Mouse (Mus musculus): ENCODE data around the gene Deaf1. TPM values are rescaled to one million over a fixed set of nuclear protein-coding genes. Genes with fewer than 3 reads are reported as not detected.

Deaf1 gene
- total and polyA plus RNA-seq, 2 experiments from 2014 or later, result 21.2 to 26.4 TPM

DNA sequence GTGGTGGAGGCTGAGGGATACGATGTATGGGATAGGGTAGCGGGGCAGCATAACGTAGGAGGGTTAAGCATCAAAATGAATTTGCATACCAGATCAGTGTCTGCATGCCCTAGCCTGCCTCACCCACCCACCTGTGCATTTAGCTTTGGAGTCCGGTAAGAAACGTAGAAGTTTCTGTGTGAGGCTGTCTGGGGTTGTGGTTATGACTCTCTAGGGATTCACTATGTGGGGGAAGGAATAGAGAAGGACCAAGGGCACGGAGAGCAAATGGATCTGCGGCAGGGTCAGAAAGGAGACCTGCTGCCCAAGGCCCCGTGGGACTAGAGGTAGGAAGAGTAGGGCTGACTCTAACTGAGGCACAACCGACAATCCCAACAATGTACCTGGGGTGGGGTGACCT, 52.1 kb downstream of the Deaf1 start:
- no peak overlapping the region for H3K9ac ChIP-seq (replicated peaks; ENCODE audit: low read depth, low read length)
- peaks cover 18% of the 10 kb centered on the region; the same call in 1 of the 2 replicates for H3K27me3 ChIP-seq (ENCODE audit: control insufficient read depth, insufficient read depth, low read length)
- H3K36me3 ChIP-seq (replicated peaks; ENCODE audit: control insufficient read depth, insufficient read depth, low read length), result no peaks in the 10 kb centered on the region
- ATAC-seq (ENCODE audit: insufficient read depth, low read depth), result no peak
- H3K4me3 ChIP-seq (ENCODE audit: low read depth, low read length), result no peak overlapping the region
- no peak for DNase-seq (ENCODE audit: low spot score)
- no peak overlapping the region for H3K27ac ChIP-seq (ENCODE audit: low read depth)
- H3K4me1 ChIP-seq (ENCODE audit: control insufficient read depth, insufficient read depth), result no peaks in the 10 kb centered on the region
- no peaks in the 10 kb centered on the region for H3K9me3 ChIP-seq (replicated peaks; ENCODE audit: control insufficient read depth, low read length)
- 81% methylated on average over 9 of the region's 9 CpGs for WGBS
- no peak for TF ChIP-seq EP300 (IDR thresholded peaks at IDR 0.05; ENCODE audit: low read depth)
- TF ChIP-seq CTCF (IDR thresholded peaks at IDR 0.05; ENCODE audit: low read depth), result no peak
- H3K4me2 ChIP-seq (ENCODE audit: low read depth, low read length), result no peak overlapping the region

DNA sequence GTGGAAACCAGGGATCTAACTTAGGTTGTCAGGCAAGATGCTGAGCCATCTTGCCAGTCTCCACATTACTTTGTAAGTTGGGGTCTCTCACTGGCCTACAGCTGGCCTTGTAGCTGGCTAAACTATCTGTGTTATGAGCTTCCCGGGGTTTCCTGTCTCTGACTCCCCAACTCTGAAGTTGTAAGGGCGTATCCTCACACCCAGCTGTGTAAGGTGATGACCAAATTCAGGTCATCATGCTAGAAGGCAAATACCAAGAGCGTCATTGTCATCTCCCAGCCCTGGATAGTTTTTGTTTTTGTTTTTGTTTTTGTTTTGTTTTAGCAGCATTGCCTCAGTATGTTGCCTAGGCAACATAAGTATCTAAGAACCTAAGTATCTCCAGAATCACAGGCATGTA, 56.9 kb downstream of the Deaf1 start:
- Histone ChIP-seq H3K36me3 (replicated peaks; ENCODE audit: control insufficient read depth, insufficient read depth, low read length) (no peaks in the 10 kb centered on the region), H3K27me3 (ENCODE audit: control insufficient read depth, insufficient read depth, low read length) (no peaks in the 10 kb centered on the region), H3K27ac (ENCODE audit: low read depth) (no peak overlapping the region), H3K9ac (replicated peaks; ENCODE audit: low read depth, low read length) (no peak overlapping the region), H3K4me1 (ENCODE audit: control insufficient read depth, insufficient read depth) (peaks cover 4% of the 10 kb centered on the region; the same call in 1 of the 2 replicates), H3K4me3 (ENCODE audit: low read depth, low read length) (no peak overlapping the region), H3K4me2 (ENCODE audit: low read depth, low read length) (no peak overlapping the region), H3K9me3 (replicated peaks; ENCODE audit: control insufficient read depth, low read length) (no peaks in the 10 kb centered on the region)
- TF ChIP-seq CTCF (IDR thresholded peaks at IDR 0.05; ENCODE audit: low read depth) (no peak), EP300 (IDR thresholded peaks at IDR 0.05; ENCODE audit: low read depth) (no peak)
- no peak for DNase-seq (ENCODE audit: low spot score)
- no peak for ATAC-seq (ENCODE audit: insufficient read depth, low read depth)
- WGBS, result 85% methylated on average over 3 of the region's 3 CpGs

DNA sequence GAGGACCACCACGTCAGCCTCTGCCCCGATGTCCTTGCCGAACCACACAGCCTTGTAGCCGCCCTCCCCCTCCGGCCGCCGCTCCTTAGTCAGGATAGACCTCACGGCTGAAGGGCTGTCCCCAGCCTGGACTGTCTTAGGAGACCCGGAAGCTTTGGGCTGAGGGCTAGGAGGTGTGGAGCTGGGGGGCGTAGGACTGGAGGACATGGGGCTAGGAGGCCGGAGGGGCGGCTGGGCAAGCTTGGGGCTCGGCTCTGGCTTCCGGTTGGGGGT, 58.3 kb downstream of the Deaf1 start:
- no peak overlapping the region for H3K4me3 ChIP-seq (ENCODE audit: low read depth, low read length)
- TF ChIP-seq CTCF (IDR thresholded peaks at IDR 0.05; ENCODE audit: low read depth), result no peak
- no peak for TF ChIP-seq EP300 (IDR thresholded peaks at IDR 0.05; ENCODE audit: low read depth)

DNA sequence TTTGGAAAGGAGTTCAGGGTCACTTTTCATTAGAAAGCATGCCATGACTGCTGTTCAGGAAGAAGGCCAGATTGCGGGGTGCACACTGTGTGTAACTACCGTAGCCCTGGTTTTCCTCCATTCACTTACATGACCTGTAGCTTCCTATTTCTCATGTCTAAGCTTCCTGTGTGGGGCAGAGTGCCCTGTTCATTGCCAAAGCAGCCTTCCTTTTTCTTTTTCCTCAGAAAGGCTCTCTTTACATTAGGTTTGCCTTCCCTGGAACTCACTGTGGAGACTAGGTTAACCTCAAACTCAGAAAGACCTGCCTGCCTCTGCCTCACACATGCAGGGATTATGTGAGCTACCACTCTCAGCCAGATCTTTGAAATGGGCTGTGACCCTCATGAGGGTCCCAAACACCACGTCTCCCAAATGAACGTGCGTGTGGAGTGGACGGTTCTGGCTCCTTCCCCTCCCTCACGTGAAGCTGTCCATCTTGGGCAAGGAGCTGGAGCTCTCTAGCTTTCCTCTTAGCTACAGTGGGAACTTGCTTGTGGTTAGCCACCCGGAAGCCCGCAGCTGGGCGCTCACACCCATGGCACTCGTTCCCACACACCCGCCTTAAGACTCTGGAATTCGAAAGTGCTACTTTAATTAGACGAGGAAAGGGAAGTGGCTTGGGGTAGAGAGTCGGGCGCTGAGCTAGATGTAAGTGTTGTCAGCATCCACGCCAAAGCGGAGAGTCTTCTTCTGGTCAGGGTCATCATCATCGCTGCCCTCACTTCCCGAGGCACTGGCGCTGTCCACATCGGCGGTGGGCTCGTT, 58.8 kb downstream of the Deaf1 start:
- Histone ChIP-seq H3K4me2 (ENCODE audit: low read depth, low read length) (peak overlapping the region; percentile 41), H3K4me1 (ENCODE audit: control insufficient read depth, insufficient read depth) (peaks cover 9% of the 10 kb centered on the region), H3K9me3 (replicated peaks; ENCODE audit: control insufficient read depth, low read length) (no peaks in the 10 kb centered on the region), H3K9ac (replicated peaks; ENCODE audit: low read depth, low read length) (no peak overlapping the region), H3K4me3 (ENCODE audit: low read depth, low read length) (no peak overlapping the region), H3K27me3 (ENCODE audit: control insufficient read depth, insufficient read depth, low read length) (no peaks in the 10 kb centered on the region), H3K36me3 (replicated peaks; ENCODE audit: control insufficient read depth, insufficient read depth, low read length) (peaks cover 5% of the 10 kb centered on the region; the same call in 1 of the 2 replicates), H3K27ac (ENCODE audit: low read depth) (no peak overlapping the region)
- TF ChIP-seq CTCF (IDR thresholded peaks at IDR 0.05; ENCODE audit: low read depth) (no peak), EP300 (IDR thresholded peaks at IDR 0.05; ENCODE audit: low read depth) (no peak)
- 56% methylated on average over 24 of the region's 24 CpGs for WGBS
- ATAC-seq (ENCODE audit: insufficient read depth, low read depth) (no peak), DNase-seq (ENCODE audit: low spot score) (no peak)

More for the DNA sequence above, 58.3 kb downstream of the Deaf1 start:
- Histone ChIP-seq H3K9me3 (replicated peaks; ENCODE audit: control insufficient read depth, low read length) (no peaks in the 10 kb centered on the region), H3K9ac (replicated peaks; ENCODE audit: low read depth, low read length) (no peak overlapping the region), H3K36me3 (replicated peaks; ENCODE audit: control insufficient read depth, insufficient read depth, low read length) (no peaks in the 10 kb centered on the region), H3K4me1 (ENCODE audit: control insufficient read depth, insufficient read depth) (peaks cover 9% of the 10 kb centered on the region), H3K27ac (ENCODE audit: low read depth) (no peak overlapping the region), H3K4me2 (ENCODE audit: low read depth, low read length) (peak overlapping the region; percentile 41), H3K27me3 (ENCODE audit: control insufficient read depth, insufficient read depth, low read length) (no peaks in the 10 kb centered on the region)
- WGBS, result 62% methylated on average over 14 of the region's 14 CpGs
- DNase-seq (ENCODE audit: low spot score) (no peak), ATAC-seq (ENCODE audit: insufficient read depth, low read depth) (no peak)

DNA sequence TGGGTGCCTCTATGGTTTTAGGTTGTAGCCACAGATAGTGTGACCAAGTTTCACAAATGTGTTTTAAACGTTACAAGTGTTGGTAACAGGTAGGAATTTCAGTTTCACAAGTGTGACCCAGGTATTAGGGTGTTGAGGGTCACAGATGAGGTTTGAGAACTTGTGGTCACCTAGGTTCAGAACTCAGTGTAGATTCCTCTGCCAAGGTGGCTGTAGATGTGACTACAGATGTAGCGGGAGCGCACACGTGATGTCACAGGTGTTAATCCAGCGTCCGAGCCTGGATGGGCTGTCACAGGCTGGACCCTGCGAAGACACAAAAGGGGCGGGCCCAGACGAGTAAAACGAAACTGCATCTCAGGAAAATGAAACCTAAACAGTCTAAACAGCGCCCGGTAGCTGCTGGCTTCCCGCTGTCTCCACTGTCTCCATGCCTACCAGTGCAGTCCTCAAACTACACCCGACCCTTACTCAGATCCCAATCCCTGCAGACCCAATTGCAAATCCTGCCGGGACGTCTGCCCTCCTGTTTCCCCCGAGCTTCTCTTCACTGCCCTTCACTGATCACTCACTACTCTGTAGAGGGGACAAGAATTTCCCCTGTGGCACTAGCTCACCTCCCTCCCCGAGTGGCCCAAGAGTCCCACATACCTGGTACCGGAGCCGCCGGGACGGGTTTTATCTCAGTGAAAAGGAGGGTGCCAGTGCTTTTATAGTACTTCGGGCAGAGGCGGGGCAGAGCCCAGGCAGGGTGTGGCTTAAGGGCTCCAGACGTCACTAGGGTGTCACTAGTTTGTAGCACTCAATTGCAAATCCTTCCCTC, 61.5 kb downstream of the Deaf1 start, which contains the start of gene Irf7:
TSS of gene Irf7 (minus strand) at position 743 of the 823 bp plus-strand sequence.
- WGBS, result 5% methylated on average over 25 of the region's 25 CpGs
- DNase-seq (ENCODE audit: low spot score) (peak; percentile 77), ATAC-seq (ENCODE audit: insufficient read depth, low read depth) (peak; percentile 79)
- no peaks in the 10 kb centered on the region for H3K27me3 ChIP-seq (ENCODE audit: control insufficient read depth, insufficient read depth, low read length)
- H3K4me2 ChIP-seq (ENCODE audit: low read depth, low read length), result peak within 1 kb of the TSS; percentile 63
- H3K9me3 ChIP-seq (replicated peaks; ENCODE audit: control insufficient read depth, low read length), result no peaks in the 10 kb centered on the region
- TF ChIP-seq CTCF (IDR thresholded peaks at IDR 0.05; ENCODE audit: low read depth) (no peak), EP300 (IDR thresholded peaks at IDR 0.05; ENCODE audit: low read depth) (no peak)
- peak within 1 kb of the TSS; percentile 67 for H3K4me3 ChIP-seq (ENCODE audit: low read depth, low read length)
- peak within 1 kb of the TSS; percentile 46; the same call in 1 of the 2 replicates for H3K27ac ChIP-seq (ENCODE audit: low read depth)
- peak within 1 kb of the TSS; percentile 64 for H3K9ac ChIP-seq (replicated peaks; ENCODE audit: low read depth, low read length)
- peaks cover 32% of the 10 kb centered on the region for H3K36me3 ChIP-seq (replicated peaks; ENCODE audit: control insufficient read depth, insufficient read depth, low read length)
- H3K4me1 ChIP-seq (ENCODE audit: control insufficient read depth, insufficient read depth), result peaks cover 9% of the 10 kb centered on the region
